15 mouse cellular contexts compared by ENCODE assay signal in the genomic region with DNA sequence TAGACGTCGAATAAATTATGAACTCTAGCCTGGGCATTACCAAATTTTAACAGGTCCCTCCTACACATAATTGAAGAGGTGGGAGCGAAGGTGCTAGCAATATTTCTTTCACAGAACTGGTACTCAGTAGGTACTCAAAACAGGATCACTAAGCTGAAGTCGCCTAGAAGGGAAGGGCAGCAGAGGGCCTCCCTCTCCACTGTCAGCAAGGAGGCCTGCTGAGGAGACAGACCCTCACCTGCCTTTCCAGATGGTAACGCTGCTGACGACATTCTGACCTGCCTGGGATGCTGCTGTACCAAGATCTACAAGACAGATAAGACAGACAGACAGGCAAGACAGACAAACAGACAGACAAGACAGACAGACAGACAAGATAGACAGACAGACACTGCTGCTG. TPM values are rescaled to one million over a fixed set of nuclear protein-coding genes. Genes with fewer than 3 reads are reported as not detected.
DNase-seq lines count a peak whose midpoint lies in the region; ATAC-seq and TF ChIP-seq lines count a peak whose summit lies in the region.
"Had no signal": no experiment of that assay in that cellular context is flagged by ENCODE, and none has a peak within 500 bp of the region (broad histone marks: within the 10 kb centered on the region; RNA-seq: fewer than 3 reads in every experiment).

No protein-coding gene starts in this region.

- no peaks in the 10 kb centered on the region for H3K9me3 ChIP-seq in hindbrain, embryonic 16.5 days (ENCODE audit: control insufficient read depth, low read length)
- no peaks in the 10 kb centered on the region for H3K9me3 ChIP-seq in hindbrain, postnatal 0 days (ENCODE audit: low read length)
- H3K9me3 ChIP-seq: embryonic facial prominence, embryonic 12.5 days had no signal

- no peak for DNase-seq in gastrocnemius, adult 2 months
- no peak for DNase-seq in gastrocnemius, postnatal 25 days
- no peak for DNase-seq in hindbrain, postnatal 0 days (ENCODE audit: low spot score)
- no peak for DNase-seq in testis, postnatal 14 days (ENCODE audit: low spot score)
- DNase-seq in frontal cortex, postnatal 10 days (ENCODE audit: low spot score in 2 of 2) = no peak
- DNase-seq: cerebellum, adult 9-11 months; thymus, postnatal 14 days had no signal

- no peak for TF ChIP-seq POLR2A in testis, adult 2 months (IDR thresholded peaks at IDR 0.05; ENCODE audit: control insufficient read depth, low read depth, low read length)

- H3K4me3 ChIP-seq in gastrocnemius, adult 2 months = no peak overlapping the region
- no peak overlapping the region for H3K4me3 ChIP-seq in hindbrain, embryonic 16.5 days (ENCODE audit: low read length)
- H3K4me3 ChIP-seq in hindbrain, postnatal 0 days (ENCODE audit: low read length) = no peak overlapping the region
- H3K4me3 ChIP-seq in testis, adult 2 months (ENCODE audit: control insufficient read depth, low read depth, low read length) = no peak overlapping the region
- H3K4me3 ChIP-seq: embryonic facial prominence, embryonic 12.5 days; myocyte had no signal

- no peaks in the 10 kb centered on the region for H3K27me3 ChIP-seq in hindbrain, embryonic 16.5 days (replicated peaks; ENCODE audit: control insufficient read depth, insufficient read depth, low read length)
- no peaks in the 10 kb centered on the region for H3K27me3 ChIP-seq in hindbrain, postnatal 0 days (ENCODE audit: insufficient read depth, low read length)
- no peaks in the 10 kb centered on the region for H3K27me3 ChIP-seq in testis, adult 2 months (ENCODE audit: control insufficient read depth, insufficient read depth, low read length)
- H3K27me3 ChIP-seq: embryonic facial prominence, embryonic 12.5 days had no signal

- H3K4me1 ChIP-seq in hindbrain, embryonic 16.5 days (ENCODE audit: control insufficient read depth, insufficient read depth, low read depth, low read length) = peaks cover 8% of the 10 kb centered on the region
- peaks cover 7% of the 10 kb centered on the region; the same call in 1 of the 2 replicates for H3K4me1 ChIP-seq in hindbrain, postnatal 0 days (ENCODE audit: insufficient read depth, low read length)
- H3K4me1 ChIP-seq in testis, adult 2 months (ENCODE audit: control insufficient read depth, insufficient read depth, low read length) = no peaks in the 10 kb centered on the region

- H3K9ac ChIP-seq in hindbrain, embryonic 16.5 days (ENCODE audit: low read depth, low read length) = no peak overlapping the region
- no peak overlapping the region for H3K9ac ChIP-seq in hindbrain, postnatal 0 days (replicated peaks; ENCODE audit: low read length)
- H3K9ac ChIP-seq: embryonic facial prominence, embryonic 12.5 days had no signal

- no peaks in the 10 kb centered on the region for H3K36me3 ChIP-seq in hindbrain, embryonic 16.5 days (ENCODE audit: control insufficient read depth, insufficient read depth, low read length)
- no peaks in the 10 kb centered on the region for H3K36me3 ChIP-seq in hindbrain, postnatal 0 days (ENCODE audit: insufficient read depth, low read length)
- no peaks in the 10 kb centered on the region for H3K36me3 ChIP-seq in testis, adult 2 months (ENCODE audit: control insufficient read depth, insufficient read depth, low read length)
- H3K36me3 ChIP-seq: embryonic facial prominence, embryonic 12.5 days had no signal

- 75% methylated on average over 6 of the region's 6 CpGs for WGBS in hindbrain, embryonic 16.5 days
- 75% methylated on average over 6 of the region's 6 CpGs for WGBS in hindbrain, postnatal 0 days

- TF ChIP-seq CTCF in gastrocnemius, adult 2 months (IDR thresholded peaks at IDR 0.05) = no peak
- no peak for TF ChIP-seq CTCF in hindbrain, postnatal 0 days (IDR thresholded peaks at IDR 0.05; ENCODE audit: low read depth)
- no peak for TF ChIP-seq CTCF in testis, adult 2 months (IDR thresholded peaks at IDR 0.05; ENCODE audit: control insufficient read depth, insufficient read depth, insufficient replicate concordance, low read depth, low read length)

- no peak overlapping the region for H3K4me2 ChIP-seq in hindbrain, embryonic 16.5 days (ENCODE audit: low read length)
- H3K4me2 ChIP-seq in hindbrain, postnatal 0 days (ENCODE audit: low read depth, low read length) = no peak overlapping the region

- H3K27ac ChIP-seq in gastrocnemius, adult 2 months = peak overlapping the region; percentile 75
- no peak overlapping the region for H3K27ac ChIP-seq in hindbrain, embryonic 16.5 days (ENCODE audit: low read depth, low read length)
- no peak overlapping the region for H3K27ac ChIP-seq in hindbrain, postnatal 0 days
- peak overlapping the region; percentile 1; the same call in 1 of the 2 replicates for H3K27ac ChIP-seq in testis, adult 2 months (ENCODE audit: control insufficient read depth, insufficient read depth, low read depth, low read length)

- ATAC-seq in hindbrain, embryonic 16.5 days = peak; percentile 16; the same call in 1 of the 2 replicates
- no peak for ATAC-seq in hindbrain, postnatal 0 days
- no peak for ATAC-seq in megakaryocyte progenitor cell, adult 5-6 weeks (replicated peaks; ENCODE audit: poor library complexity)

- intact Hi-C loops in gastrocnemius, adult 2 months (cut with DNase I) = no loop called here

RNA-seq across cellular contexts. Expression of a gene that starts 31.3 kb away (rescaled TPM):
- total RNA-seq in gastrocnemius, adult 2 months (2021) = 100 to 1,000 TPM in 1 of 2 experiments, 10 to 100 TPM in 1; 70.8 to 292 TPM
- 100 to 1,000 TPM; 116 to 150 TPM for total RNA-seq in gastrocnemius, postnatal 25 days (2021)
- polyA plus RNA-seq in hindbrain, embryonic 16.5 days (2015; fragmentation: Nextera tagmentation; extraction: Ambion mirVana) = 9.9 and 13.9 TPM in 2 replicates
- total RNA-seq in hindbrain, postnatal 0 days (2014; rRNA removed) = 1.2 and 2.8 TPM in 2 replicates
- polyA plus RNA-seq in hindbrain, postnatal 0 days (2015; fragmentation: Nextera tagmentation; extraction: Ambion mirVana) = 10.3 and 12.2 TPM in 2 replicates
- polyA plus RNA-seq in testis, adult 2 months (2012; rRNA removed) = 8.8 and 16.0 TPM in 2 replicates
- total RNA-seq in megakaryocyte progenitor cell, adult 5-6 weeks (2015) = 49.9 and 83.4 TPM in 2 replicates
- total RNA-seq in megakaryocyte progenitor cell, adult 5-6 weeks (2017) = 36.9 and 46.5 TPM in 2 replicates

RNA-seq across cellular contexts. Expression of a gene that starts 53.2 kb away (rescaled TPM):
- not detected for total RNA-seq in gastrocnemius, adult 2 months (2021)
- not detected for total RNA-seq in gastrocnemius, postnatal 25 days (2021)
- polyA plus RNA-seq in hindbrain, embryonic 16.5 days (2015; fragmentation: Nextera tagmentation; extraction: Ambion mirVana) = not detected in 2 replicates
- not detected in 2 replicates for total RNA-seq in hindbrain, postnatal 0 days (2014; rRNA removed)
- polyA plus RNA-seq in hindbrain, postnatal 0 days (2015; fragmentation: Nextera tagmentation; extraction: Ambion mirVana) = not detected in 2 replicates
- not detected in 2 replicates for polyA plus RNA-seq in testis, adult 2 months (2012; rRNA removed)
- total RNA-seq in megakaryocyte progenitor cell, adult 5-6 weeks (2015) = not detected in 2 replicates
- not detected in 2 replicates for total RNA-seq in megakaryocyte progenitor cell, adult 5-6 weeks (2017)
- total RNA-seq: gastrocnemius, adult 18-20 months had no signal
- polyA plus RNA-seq: C2C12; embryonic facial prominence, embryonic 12.5 days; limb, embryonic 14.5 days; myocyte had no signal

Comparison
In these comparisons a context has a peak if more than half of its experiments do, and no peak if none do; other contexts are left out.
1. H3K27ac ChIP-seq: peak in gastrocnemius, adult 2 months (single experiment) and testis, adult 2 months (single experiment); none in hindbrain, embryonic 16.5 days (single experiment) and hindbrain, postnatal 0 days (single experiment).